Mouse (Mus musculus) liver, postnatal 0 days (tissue): Measurements from ENCODE around the gene Cd109. TPM values are rescaled to one million over a fixed set of nuclear protein-coding genes. Genes with fewer than 3 reads are reported as not detected.

Experiments used
- ATAC-seq: fragments of 200-750 bp; cut with Nextera tagmentation; 2 replicates; pipeline ENCODE4 v1.8.0; 2017; ENCODE audit warnings: mild to moderate bottlenecking, moderate library complexity
- DNase-seq: peaks from one replicate; pipeline ENCODE4 v3.0.0-alpha.2; 2016
- H3K27ac ChIP-seq: fragments of 300-500 bp; sonication (generic); 2 replicates; pipeline ENCODE4 v1.5.1; 2014; ENCODE audit warnings: antibody characterized with exemption, moderate library complexity, mild to moderate bottlenecking, low read depth
- H3K27me3 ChIP-seq: fragments of 300-500 bp; sonication (generic); 2 replicates; pipeline ENCODE4 v1.6.1; 2014; ENCODE audit warnings: low read length, control low read depth, mixed read lengths; ENCODE audit not compliant: insufficient read depth
- H3K36me3 ChIP-seq: fragments of 300-500 bp; sonication (generic); replicated peaks from 2 replicates; pipeline ENCODE4 v1.6.1; 2014; ENCODE audit warnings: mild to moderate bottlenecking, control low read depth, low read length, moderate library complexity, mixed read lengths; ENCODE audit not compliant: insufficient read depth
- H3K4me1 ChIP-seq: fragments of 300-500 bp; sonication (generic); 2 replicates; pipeline ENCODE4 v1.6.1; 2014; ENCODE audit warnings: antibody characterized with exemption, mild to moderate bottlenecking, control low read depth; ENCODE audit not compliant: insufficient read depth
- H3K4me2 ChIP-seq: fragments of 300-500 bp; sonication (generic); 2 replicates; pipeline ENCODE4 v1.6.1; 2014; ENCODE audit warnings: low read depth, mild to moderate bottlenecking, low read length, moderate library complexity, mixed read lengths
- H3K4me3 ChIP-seq: fragments of 300-500 bp; sonication (generic); 2 replicates; pipeline ENCODE4 v1.5.1; 2014; ENCODE audit warnings: low read depth, low read length
- H3K9ac ChIP-seq: fragments of 300-500 bp; sonication (generic); replicated peaks from 2 replicates; pipeline ENCODE4 v1.6.1; 2014; ENCODE audit warnings: mild to moderate bottlenecking, moderate library complexity
- H3K9me3 ChIP-seq: fragments of 300-500 bp; sonication (generic); 2 replicates; pipeline ENCODE4 v1.6.1; 2016; ENCODE audit warnings: mild to moderate bottlenecking, control low read depth, low read length, mixed read lengths
- CTCF ChIP-seq: sonication (generic); IDR thresholded peaks from 2 replicates; pipeline ENCODE4 v1.5.1; 2016; ENCODE audit warnings: antibody characterized with exemption, low read depth
- EP300 ChIP-seq: IDR thresholded peaks from 2 replicates; pipeline ENCODE4 v1.6.1; 2016; ENCODE audit warnings: antibody characterized with exemption, low read depth, mild to moderate bottlenecking
- WGBS: fragments of 180-500 bp; shearing (Covaris S2); extraction: QIAGEN DNeasy Blood & Tissue Kit; methylation state at CpG from one replicate; pipeline ENCODE4 v1.1.7; 2014; ENCODE audit not compliant: insufficient replicate concordance; 5-methylcytosine and 5-hydroxymethylcytosine counted together
- polyA plus RNA-seq: library from polyadenylated mRNA; unstranded; fragments of >200 nt; fragmentation: Nextera tagmentation; extraction: Ambion mirVana; gene quantifications from 2 replicates; pipeline ENCODE4 v1.2.1, GENCODE M21; 2015

The Cd109 gene
- polyA plus RNA-seq, 1 experiment from 2014 or later = 0.04 TPM

DNA sequence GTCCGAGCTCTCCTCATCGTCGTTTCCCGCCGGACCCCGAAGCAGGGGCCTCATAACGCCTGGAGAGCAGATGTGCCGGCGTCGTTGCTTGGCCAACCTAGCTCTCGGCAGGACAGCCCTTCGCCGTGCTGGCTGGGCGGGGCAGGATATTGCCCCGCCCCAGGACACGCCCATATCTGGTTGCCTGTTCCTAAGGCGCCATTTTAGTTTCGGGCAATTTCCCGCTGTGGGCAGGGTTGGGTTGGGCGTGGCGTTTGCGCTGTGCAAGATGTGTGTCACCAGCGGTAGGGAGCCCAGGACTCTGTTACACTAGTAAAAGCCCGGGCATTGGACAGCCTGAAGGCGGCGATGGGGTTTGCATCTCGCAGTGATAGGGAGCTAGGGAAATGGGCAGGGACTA is 27.4 kb upstream of the Cd109 start, which contains the start of gene Slc17a5:
Gene Slc17a5, minus strand, starts transcription at position 128 of the 400 bp plus-strand sequence.
- no peaks in the 10 kb centered on the region for H3K36me3 ChIP-seq
- H3K4me1 ChIP-seq = peaks cover 6% of the 10 kb centered on the region
- under 1% methylated on average over 27 of the region's 27 CpGs for WGBS
- TF ChIP-seq CTCF = 0 out of 2 replicates have a peak, but pooled peaks have one; percentile 8
- no peak for TF ChIP-seq EP300
- peak within 1 kb of the TSS; percentile 68 for H3K4me3 ChIP-seq
- H3K9me3 ChIP-seq = no peaks in the 10 kb centered on the region
- peak within 1 kb of the TSS; percentile 45 for H3K27ac ChIP-seq
- ATAC-seq (peak; percentile 98), DNase-seq (peak; percentile 98)
- peak within 1 kb of the TSS; percentile 73 for H3K9ac ChIP-seq
- H3K4me2 ChIP-seq = peak within 1 kb of the TSS; percentile 84
- H3K27me3 ChIP-seq = no peaks in the 10 kb centered on the region

DNA sequence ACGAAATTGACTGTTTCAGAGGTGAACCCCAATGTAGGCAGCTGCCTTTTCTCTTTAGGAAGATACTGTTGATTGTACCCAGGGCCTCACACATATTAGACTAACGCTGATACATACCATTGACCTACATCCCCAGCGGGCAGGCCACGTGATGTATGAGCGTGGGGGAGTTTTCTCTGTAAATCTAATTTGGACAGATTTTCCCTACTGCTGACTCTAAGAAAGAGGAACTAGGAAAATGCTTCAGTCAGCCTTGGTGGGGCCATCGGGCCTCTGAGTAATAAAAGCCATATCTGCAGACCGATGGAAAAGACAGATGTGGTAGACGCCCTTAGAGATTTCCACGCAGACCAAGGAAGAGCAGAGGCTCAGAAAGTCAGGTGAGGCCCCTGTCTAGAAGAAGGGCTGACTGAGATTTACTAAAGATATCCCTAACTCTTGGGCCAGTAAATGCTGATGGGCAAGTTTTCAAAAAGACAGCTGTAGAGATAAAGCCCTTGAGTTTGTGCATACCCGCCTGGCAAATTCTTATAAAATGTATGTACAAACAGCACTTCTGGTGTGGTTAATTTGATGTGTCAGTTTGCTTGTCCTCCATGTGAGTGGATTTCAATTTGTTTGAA is 26.8 kb upstream of the Cd109 start:
- DNase-seq (peak; percentile 30), ATAC-seq (peak; percentile 27)
- Histone ChIP-seq H3K36me3 (no peaks in the 10 kb centered on the region), H3K27me3 (no peaks in the 10 kb centered on the region), H3K9me3 (no peaks in the 10 kb centered on the region), H3K4me3 (peak overlapping the region; percentile 68), H3K27ac (peak overlapping the region; percentile 41), H3K9ac (no peak overlapping the region), H3K4me1 (peaks cover 6% of the 10 kb centered on the region), H3K4me2 (peak overlapping the region; percentile 84)
- no peak for TF ChIP-seq CTCF
- no peak for TF ChIP-seq EP300
- WGBS = 33% methylated on average over 10 of the region's 10 CpGs

DNA sequence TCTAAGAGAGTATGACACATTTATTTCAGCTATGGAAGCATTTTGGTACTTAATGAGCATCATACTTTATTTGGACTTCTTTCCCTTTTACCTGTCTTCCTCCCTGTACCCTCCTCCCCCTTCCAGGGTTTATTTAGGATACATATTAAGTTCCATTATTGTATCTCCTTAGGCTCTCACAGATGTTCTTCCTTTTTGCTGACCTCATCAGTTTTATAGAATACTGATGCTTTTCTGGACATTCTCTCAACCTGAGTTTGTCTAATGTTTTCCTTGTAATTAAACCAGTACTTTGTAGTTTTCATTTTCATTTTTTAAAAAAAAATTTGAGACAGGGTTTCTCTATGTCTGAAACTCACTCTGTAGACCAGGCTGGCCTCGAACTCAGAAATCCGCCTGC is 24.9 kb upstream of the Cd109 start:
- DNase-seq (no peak), ATAC-seq (no peak)
- Histone ChIP-seq H3K27ac (no peak overlapping the region), H3K9me3 (no peaks in the 10 kb centered on the region), H3K4me1 (peaks cover 6% of the 10 kb centered on the region), H3K36me3 (no peaks in the 10 kb centered on the region), H3K9ac (no peak overlapping the region), H3K4me2 (no peak overlapping the region), H3K4me3 (no peak overlapping the region), H3K27me3 (no peaks in the 10 kb centered on the region)
- TF ChIP-seq CTCF (no peak), EP300 (no peak)
- WGBS = 81% methylated on average over 2 of the region's 2 CpGs

DNA sequence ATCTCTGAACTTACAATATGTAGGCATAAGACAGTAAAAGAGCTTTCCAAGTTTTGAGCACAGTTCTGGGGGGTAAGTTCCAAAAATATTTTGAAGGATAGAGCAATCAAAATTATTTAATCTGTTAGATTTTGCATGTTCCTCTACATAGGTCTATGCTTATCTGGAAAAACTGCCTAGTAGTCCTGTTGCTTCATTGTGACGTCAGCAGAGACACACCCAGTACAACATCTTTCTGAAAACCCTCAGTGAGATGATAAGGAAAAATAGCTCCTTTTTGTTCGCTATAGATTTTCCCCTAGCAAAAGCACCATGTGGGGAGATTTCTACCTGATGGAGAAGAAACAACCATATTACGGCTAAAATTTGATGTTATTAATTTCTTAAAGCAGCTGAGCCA is 20.1 kb upstream of the Cd109 start:
- TF ChIP-seq EP300 (no peak), CTCF (no peak)
- ATAC-seq = no peak

DNA sequence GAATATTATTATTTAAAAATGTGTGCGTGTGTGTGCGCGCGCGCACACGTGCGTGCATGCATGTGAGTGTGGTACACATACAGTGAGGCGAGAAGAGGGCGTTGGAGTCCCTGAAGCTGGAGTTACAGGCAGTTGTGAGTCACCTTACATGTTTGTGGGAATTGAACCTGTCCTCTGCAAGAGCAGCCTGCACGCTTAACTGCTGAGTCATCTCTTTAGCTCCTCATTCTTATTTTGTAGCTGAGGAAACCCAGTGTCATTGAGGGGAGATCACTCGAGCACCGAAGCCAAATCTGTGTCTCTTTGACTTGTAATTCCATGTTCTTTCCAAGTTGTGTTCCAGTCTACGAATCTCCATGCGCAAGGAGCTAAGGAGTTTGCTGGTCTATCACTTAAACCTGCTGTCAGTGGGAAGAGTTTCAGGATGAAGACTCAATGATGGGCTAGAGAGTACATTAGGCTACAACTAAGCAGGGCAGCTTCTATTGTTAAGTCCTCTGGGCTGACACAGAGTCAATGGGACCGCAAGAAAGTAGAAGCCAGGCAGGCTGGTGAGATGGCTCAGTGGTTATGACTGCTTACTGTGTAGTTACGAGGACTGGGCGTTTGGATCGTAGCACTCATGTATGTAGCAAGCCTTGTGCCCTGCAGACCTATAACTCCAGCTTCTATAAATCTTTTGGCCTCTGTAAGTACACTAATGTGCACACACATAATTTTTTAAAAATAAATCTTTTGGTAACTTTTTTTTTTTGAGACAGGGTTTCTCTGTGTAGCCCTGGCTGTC is 19.4 kb upstream of the Cd109 start:
- Histone ChIP-seq H3K4me3 (no peak overlapping the region), H3K27ac (no peak overlapping the region), H3K36me3 (no peaks in the 10 kb centered on the region), H3K4me2 (no peak overlapping the region), H3K27me3 (no peaks in the 10 kb centered on the region), H3K9ac (no peak overlapping the region), H3K9me3 (no peaks in the 10 kb centered on the region), H3K4me1 (no peaks in the 10 kb centered on the region)
- no peak for TF ChIP-seq CTCF
- no peak for ATAC-seq
- DNase-seq = no peak
- WGBS = 82% methylated on average over 18 of the region's 18 CpGs

More for the DNA sequence above, 20.1 kb upstream of the Cd109 start:
- no peaks in the 10 kb centered on the region for H3K4me1 ChIP-seq
- no peak for DNase-seq
- H3K4me3 ChIP-seq = no peak overlapping the region
- no peak overlapping the region for H3K9ac ChIP-seq
- H3K36me3 ChIP-seq = no peaks in the 10 kb centered on the region
- 51% methylated on average over 3 of the region's 3 CpGs for WGBS
- H3K27ac ChIP-seq = no peak overlapping the region
- no peaks in the 10 kb centered on the region for H3K9me3 ChIP-seq
- H3K27me3 ChIP-seq = no peaks in the 10 kb centered on the region
- H3K4me2 ChIP-seq = no peak overlapping the region

DNA sequence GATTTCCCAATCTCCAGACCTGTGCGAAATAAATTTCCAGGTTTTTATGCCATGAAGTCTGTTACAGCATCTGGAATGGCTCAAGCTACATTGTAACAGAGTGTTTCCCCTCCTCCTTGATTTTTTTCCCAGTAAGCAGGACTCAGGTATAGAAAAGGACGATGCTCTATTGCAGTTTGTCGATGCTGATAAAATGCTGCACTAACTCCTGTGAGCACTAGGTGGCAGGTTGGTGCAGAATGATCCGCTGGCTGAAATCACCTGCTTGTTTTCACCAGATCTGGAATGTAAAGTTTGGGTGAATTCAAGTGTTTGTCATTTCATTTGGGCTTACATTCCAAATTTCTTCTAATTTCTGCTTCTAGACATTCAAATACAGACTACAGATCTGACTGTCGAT is 18.5 kb upstream of the Cd109 start:
- H3K27ac ChIP-seq = no peak overlapping the region
- no peak overlapping the region for H3K9ac ChIP-seq
- H3K4me3 ChIP-seq = no peak overlapping the region
- H3K4me2 ChIP-seq = no peak overlapping the region
- peak; percentile 77 for TF ChIP-seq CTCF
- no peak for TF ChIP-seq EP300
- H3K27me3 ChIP-seq = no peaks in the 10 kb centered on the region
- 4% methylated on average over 5 of the region's 5 CpGs for WGBS
- no peaks in the 10 kb centered on the region for H3K4me1 ChIP-seq
- ATAC-seq (no peak), DNase-seq (peak; percentile 36)
- H3K36me3 ChIP-seq = no peaks in the 10 kb centered on the region
- H3K9me3 ChIP-seq = no peaks in the 10 kb centered on the region
